Mouse (Mus musculus) right cerebral cortex, adult 18-20 months (tissue): ENCODE results near the gene Toe1.

Source experiments
- DNase-seq: peaks from one replicate; pipeline ENCODE4 v3.0.0; 2022; ENCODE audit warnings: mixed read lengths

Gene Toe1

GRCm38 (mm10) chr4:116792453-116792852, 15.0 kb downstream of the Toe1 start:
- no peak for DNase-seq

DNA sequence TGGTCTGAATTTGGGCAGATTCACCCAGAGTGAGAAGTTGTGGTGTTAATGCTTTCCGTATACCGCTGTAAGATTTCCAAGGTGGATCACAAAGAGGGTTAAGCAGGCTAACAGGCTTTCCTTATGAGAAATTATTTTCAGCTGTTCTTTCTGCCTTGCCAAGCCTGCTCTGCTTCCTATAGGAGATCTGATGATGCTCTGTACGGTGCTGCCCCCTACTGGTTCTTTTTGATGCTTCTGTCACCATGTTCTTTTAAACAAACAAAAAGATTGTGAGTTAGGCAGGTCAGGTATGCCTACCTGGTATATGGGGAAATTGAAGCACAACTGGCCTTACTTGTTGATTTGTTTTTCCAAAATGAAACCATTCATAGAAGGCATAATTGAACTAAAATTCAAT, 18.5 kb downstream of the Toe1 start:
- DNase-seq, result peak; percentile 86

DNA sequence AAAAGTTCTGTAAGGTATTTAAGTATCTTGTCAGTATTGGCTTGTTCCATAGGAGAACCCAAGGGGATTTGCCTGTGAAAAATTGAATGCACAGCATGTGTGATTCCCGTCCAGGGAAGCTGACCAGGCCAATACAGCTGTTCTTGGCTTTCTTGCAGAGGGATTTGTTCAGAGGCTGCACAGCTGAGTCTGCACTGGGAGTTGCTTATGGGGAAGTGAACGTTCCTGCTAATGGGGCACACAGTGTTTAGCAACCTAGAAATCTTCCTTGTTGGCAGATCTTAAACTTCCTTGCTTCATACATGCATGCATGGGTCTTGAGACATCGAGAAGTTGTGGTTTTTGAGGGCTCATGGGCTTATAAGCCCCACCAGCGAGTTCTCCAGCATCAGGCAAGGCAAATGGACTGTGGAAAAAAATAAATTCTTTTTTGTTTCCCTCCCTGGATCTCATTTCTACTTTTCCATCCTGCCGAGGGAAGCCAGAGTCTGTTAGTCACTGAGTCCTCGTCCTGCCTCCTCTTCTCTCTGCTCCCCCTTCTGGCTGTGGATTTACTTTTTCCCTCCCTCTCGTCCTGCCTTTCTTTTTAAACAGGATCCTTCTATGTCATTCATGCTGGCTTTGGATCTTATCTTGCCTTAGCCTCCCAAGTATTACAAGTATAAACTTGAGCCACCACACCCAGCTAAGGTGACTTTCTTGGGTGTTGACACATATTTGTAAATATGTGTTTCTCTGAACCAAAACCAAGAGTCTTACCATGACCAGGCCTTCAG, 19.3 kb downstream of the Toe1 start:
- no peak for DNase-seq

GRCm38 (mm10) chr4:116786587-116786986, 20.9 kb downstream of the Toe1 start:
- no peak for DNase-seq

GRCm38 (mm10) chr4:116782171-116782570, 25.3 kb downstream of the Toe1 start:
- DNase-seq, result no peak

DNA sequence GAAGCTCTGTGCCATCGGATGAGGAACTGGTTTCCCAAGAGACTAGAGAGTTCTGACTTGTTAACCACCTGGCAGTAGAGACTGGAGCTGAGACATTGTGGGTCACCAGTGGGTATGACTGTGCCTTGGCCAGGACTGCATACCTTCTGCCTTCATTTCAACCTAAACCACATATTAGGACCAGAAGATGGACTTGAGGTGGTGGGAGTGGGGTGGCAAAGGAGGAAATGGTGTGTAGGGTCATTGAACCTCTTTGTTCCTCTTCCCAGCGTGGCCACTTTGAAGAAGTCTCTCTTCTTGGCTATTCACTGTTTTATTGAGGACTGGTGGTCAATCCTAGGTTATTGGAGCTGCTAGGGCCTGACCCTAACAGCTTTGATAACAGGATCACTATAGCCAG, 26.1 kb downstream of the Toe1 start:
- no peak for DNase-seq

DNA sequence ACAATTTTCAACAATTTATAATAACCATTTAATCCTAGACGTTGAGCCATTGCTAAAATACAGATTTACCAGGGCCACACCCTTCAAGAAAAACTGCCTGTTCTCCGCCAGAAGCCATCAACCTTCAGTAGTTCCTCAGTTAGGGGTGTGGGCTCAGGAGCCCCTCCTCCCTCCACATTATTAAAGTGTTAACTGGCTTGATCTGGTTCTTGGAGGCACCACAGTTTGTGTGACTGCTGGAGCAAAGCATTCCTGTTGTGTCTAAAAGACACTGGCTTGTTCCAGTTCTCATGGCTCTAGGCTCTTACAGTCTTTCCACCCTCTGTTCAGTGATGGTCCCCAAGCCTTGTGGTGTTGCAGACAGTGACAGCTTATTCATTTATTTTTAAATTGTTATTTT, 26.9 kb downstream of the Toe1 start:
- DNase-seq, result no peak

DNA sequence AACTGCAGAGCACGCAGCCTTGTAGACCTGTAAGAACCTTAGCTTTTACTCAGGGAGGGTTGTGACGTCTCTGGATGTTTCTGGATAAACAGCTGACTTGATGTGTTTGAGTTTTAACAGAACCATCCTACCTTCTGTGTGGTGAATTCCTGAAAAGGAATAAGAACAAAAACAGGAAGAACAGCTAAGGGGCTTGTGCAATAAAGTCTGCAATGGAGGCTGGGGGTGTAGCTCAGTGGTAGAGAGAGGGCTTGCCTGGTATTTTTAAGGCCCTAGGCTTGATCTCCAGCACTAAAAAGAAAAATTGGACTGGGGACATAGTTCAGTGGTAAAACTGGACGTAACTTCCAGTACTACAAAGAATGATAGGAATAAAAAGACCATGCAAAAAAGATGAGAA, 30.4 kb downstream of the Toe1 start:
- DNase-seq, result no peak

- no peak for DNase-seq
Measured at GRCm38 (mm10) chr4:116776391-116776790, 31.0 kb downstream of the Toe1 start.

DNA sequence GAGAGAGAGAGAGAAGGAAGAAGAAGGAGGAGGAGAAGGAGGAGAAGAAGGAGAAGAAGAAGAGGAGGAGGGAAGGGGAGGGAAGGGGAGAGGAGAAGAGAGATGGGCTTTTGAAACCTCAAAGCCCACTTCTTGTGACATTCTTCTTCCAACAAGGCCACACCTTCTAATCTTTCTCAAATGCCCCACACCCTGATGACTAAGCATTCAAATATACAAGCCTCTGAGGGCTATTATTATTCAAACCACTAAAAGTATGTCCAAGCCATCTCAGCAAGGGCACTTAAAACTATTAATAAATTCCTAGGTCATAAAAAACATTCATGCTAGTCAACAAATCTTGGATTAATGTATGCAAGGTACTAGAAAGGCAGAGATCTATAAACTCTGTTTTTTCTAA, 38.4 kb downstream of the Toe1 start:
- no peak for DNase-seq

GRCm38 (mm10) chr4:116768510-116768909, 38.9 kb downstream of the Toe1 start:
- DNase-seq, result no peak

- no peak for DNase-seq
Measured at GRCm38 (mm10) chr4:116764001-116764400, 43.4 kb downstream of the Toe1 start.

DNA sequence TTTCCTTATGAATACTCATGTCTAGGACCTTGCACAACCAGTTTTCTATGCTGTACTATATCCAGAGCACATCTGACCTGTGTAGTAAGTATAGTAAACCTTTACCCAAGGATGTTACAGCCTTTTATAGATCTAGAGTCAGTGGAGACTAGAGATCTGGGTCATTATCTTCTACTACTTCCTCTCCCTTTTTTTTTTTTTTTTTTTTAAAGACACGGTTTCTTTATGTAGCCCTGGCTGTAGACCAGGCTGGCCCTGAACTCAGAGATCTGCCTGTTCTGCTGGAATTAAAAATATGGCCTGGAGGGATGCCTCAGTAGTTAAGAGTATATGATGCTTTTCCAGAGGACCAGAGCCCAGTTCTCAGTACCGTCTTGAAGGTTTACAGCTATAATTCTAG, 45.5 kb downstream of the Toe1 start:
- no peak for DNase-seq

- DNase-seq, result no peak
Measured at GRCm38 (mm10) chr4:116749750-116750149, 57.7 kb downstream of the Toe1 start.
